Mouse (Mus musculus): ENCODE results near the gene Cntf.

- no peak for TF ChIP-seq CTCF (IDR thresholded peaks at IDR 0.05; ENCODE audit: control insufficient read depth, insufficient read depth, low read length)
- peak; percentile 81; the same call in 1 of the 2 replicates for TF ChIP-seq POLR2A (IDR thresholded peaks at IDR 0.05; ENCODE audit: borderline replicate concordance, control insufficient read depth, low read depth, low read length)
Measured at GRCm38 (mm10) chr19:12795511-12796327, 30.3 kb upstream of the Cntf start, which contains the start of the genes Zfp91 and Lpxn.
